Mouse (Mus musculus) bone marrow macrophage, adult 2 months (primary cell): Measurements from ENCODE around the gene Scaper. TPM values are rescaled to one million over a fixed set of nuclear protein-coding genes. Genes with fewer than 3 reads are reported as not detected.

Experiments
- H3K27ac ChIP-seq: 2 replicates; pipeline ENCODE4 v1.5.1; 2012; ENCODE audit warnings: low read depth, low read length; ENCODE audit not compliant: insufficient read depth
- H3K4me1 ChIP-seq: 2 replicates; pipeline ENCODE4 v1.6.1; 2012; ENCODE audit warnings: low read length; ENCODE audit not compliant: control insufficient read depth, insufficient read depth
- H3K4me3 ChIP-seq: 2 replicates; pipeline ENCODE4 v1.5.1; 2012; ENCODE audit warnings: mild to moderate bottlenecking, low read length, moderate library complexity; ENCODE audit not compliant: insufficient read depth
- CTCF ChIP-seq: IDR thresholded peaks from 2 replicates; pipeline ENCODE4 v1.5.1; 2012; ENCODE audit warnings: low read depth, mild to moderate bottlenecking, low read length, moderate library complexity
- POLR2A ChIP-seq: IDR thresholded peaks from 2 replicates; pipeline ENCODE4 v1.6.1; 2012; ENCODE audit warnings: mild to moderate bottlenecking, low read depth, low read length, borderline replicate concordance
- polyA plus RNA-seq: library from polyadenylated mRNA; stranded (reverse); fragments of >200 nt; gene quantifications from 2 replicates; pipeline ENCODE4 v1.2.4, GENCODE M21; 2012; ENCODE audit not compliant: missing spikeins, insufficient read depth, insufficient read length

The Scaper gene
- polyA plus RNA-seq: 11.6 and 12.1 TPM in 2 replicates

DNA sequence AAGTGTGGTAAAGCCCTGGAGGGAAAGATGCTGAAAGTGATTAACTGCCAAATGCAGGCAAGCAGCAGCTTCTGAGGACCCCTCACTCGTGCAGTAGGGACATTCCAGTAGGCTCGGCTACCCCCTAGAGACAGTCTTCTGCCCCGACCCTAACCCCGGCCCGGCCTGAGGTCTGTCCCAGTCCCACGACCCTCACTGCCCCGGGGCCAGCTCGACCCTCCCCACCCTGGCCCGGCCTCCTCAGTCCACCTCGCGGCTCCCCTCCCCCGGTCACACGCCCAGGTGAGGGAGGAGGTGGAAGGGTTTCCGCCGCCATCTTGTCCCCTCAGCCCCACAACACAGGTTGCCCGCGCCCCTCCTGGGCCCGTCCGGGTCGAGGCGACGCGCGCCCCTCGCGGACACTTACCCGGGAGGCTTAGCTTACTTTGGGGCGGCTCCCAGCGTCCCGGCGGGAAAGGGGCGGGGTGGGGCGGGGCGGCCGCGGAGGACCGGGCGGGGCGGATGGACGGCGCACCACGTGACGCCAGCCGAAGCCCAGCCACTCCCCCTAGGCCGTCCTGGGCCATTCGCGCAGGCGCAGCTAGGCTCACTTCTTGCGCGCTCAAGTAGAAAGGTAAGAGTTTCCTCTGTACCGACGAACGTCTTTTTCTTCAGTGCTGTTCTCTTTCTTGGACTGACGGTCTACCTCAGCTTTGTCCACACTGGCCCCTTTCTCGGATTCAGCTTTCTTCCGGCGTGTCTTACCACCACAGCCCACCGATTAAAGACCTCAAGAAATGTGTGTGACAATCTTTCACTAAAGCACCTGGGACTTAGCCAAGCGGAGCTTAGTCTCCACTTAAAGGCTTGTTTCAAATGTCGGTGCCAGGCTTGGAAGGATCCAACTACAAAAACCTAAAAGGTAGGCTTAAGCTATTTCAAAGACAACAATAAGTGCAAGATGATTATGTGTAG is at the start of gene Scaper:
TSS of gene Scaper (minus strand) at position 456 of the 954 bp plus-strand sequence.
- Histone ChIP-seq H3K4me1 (peaks cover 12% of the 10 kb centered on the region), H3K27ac (no peak within 1 kb of the TSS), H3K4me3 (peak within 1 kb of the TSS; percentile 87)
- TF ChIP-seq CTCF (no peak), POLR2A (peak; percentile 30; the same call in 1 of the 2 replicates)

DNA sequence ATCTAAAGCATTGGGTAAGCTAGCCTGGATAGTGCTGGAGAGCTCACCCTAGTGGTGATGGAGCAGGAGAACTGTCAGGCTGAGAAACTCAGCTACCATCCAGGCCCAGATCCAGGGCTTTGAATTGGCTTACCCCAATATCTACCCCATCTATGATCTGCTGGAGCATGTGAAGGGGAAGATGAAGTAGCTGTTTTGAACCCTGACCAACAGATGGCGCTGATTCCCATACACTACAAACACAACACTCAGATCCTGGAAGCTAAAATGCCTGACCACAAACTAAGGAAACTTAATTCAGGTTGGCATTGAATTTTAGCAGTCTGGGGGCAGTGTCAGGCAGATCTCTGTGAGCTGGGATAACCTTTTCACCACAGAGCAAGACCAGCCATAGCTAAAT is 8.9 kb upstream of the Scaper start:
- no peak overlapping the region for H3K4me3 ChIP-seq
- H3K4me1 ChIP-seq: no peaks in the 10 kb centered on the region
- no peak overlapping the region for H3K27ac ChIP-seq
- TF ChIP-seq POLR2A: no peak
- TF ChIP-seq CTCF: no peak; the same call in 1 of the 2 replicates

DNA sequence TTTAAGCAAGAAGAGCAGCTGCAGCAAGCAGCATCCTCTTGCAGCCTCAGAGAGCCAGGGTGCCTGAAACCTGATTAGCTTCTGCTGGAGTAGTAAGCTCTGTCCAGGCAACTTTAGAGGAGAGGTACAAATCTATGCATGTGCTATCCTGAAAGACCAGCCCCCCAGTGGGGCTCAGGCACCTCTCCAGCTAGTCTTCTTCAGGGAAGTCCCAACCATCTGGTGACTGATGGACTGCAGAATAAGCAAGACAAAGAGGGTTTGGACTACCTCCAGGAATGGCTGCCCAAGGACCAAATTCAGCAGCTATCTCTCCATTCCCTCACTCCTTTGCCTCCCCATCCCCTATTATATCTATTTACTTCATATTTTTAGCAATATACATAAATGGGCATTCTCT is 3.4 kb upstream of the Scaper start:
- Histone ChIP-seq H3K4me1 (peaks cover 10% of the 10 kb centered on the region), H3K4me3 (no peak overlapping the region), H3K27ac (no peak overlapping the region)
- TF ChIP-seq CTCF (no peak), POLR2A (no peak)

DNA sequence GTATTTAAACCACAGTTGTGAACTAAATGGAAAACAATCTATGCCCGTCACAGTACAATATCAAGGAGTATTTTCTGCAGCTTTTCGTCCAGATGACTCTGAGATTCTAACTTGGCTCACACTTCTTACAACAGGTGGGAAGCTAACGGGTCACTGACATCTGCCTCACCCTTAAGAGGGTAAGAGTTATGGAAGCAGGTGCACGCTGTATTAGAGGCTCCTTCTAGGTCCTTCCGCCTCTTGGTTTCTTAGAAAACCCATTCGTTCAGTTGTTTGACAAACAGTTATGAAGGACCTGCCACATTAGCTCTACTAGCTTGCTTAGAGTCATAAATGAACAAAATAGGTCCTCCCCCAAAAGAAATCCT is 683 bp upstream of the Scaper start:
- H3K27ac ChIP-seq: no peak overlapping the region
- H3K4me1 ChIP-seq: peaks cover 10% of the 10 kb centered on the region
- TF ChIP-seq CTCF: no peak
- no peak for TF ChIP-seq POLR2A
- peak overlapping the region; percentile 87 for H3K4me3 ChIP-seq

DNA sequence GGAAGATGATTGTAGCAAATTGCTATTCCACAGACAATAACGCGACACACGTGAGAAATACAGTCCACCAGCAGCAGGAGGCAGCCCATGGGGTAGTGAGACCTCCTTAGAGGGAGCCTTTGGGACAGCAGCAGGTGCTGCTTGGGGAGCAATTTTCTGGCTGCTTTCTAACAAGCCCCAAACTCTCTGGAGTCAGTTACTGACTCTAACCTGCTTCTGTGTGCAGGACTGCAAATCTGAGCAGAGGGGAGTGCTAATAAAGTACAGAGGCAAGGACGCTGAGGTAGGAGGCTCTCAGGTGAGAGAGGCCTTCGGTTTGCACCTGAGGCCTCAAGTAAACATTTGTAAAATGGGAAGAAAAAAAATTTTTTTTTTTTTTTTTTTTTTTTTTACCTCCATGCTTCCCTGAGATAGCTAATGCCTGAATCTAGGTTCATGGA is 675 bp downstream of the Scaper start:
- TF ChIP-seq POLR2A (no peak), CTCF (no peak)
- Histone ChIP-seq H3K4me3 (peak overlapping the region; percentile 87), H3K4me1 (peaks cover 13% of the 10 kb centered on the region), H3K27ac (no peak overlapping the region)

DNA sequence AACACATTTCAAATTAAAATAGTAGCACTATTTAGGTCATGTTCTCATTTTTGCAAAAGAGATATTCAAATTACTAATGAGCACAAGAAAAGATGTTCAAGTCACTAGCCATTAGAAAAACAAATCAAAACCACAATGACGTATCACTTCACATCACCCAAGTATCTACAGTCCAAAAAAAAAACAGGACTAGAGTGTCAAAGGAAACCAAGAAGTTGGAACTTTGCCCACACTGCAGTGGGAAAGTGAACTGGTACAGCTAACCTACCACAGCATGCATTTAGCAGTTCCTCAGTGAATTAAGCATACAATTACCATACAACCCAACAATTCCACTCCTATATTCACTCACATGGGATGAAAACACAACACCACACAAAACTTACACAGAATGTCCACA is 5.4 kb downstream of the Scaper start:
- Histone ChIP-seq H3K4me3 (no peak overlapping the region), H3K4me1 (peaks cover 8% of the 10 kb centered on the region), H3K27ac (no peak overlapping the region)
- TF ChIP-seq CTCF (no peak), POLR2A (no peak)

DNA sequence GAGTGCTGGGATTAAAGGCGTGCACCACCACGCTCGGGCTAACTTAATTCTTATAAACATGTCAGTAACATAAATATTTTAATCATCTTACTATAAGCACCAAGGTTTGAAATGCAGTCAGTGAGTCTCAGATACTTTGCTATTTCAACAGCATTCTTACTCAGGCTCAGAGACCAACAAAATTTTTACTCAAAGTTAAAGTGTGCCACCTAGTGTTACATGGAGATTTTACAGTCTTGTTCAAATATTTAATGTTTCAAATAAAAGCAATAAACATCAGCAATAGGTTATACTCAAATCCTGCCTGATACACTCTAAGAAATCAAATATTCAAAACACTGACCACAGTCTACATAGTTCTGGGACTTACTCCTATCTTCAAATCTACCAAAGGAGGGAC is 19.3 kb downstream of the Scaper start:
- Histone ChIP-seq H3K4me3 (no peak overlapping the region), H3K4me1 (no peaks in the 10 kb centered on the region), H3K27ac (no peak overlapping the region)
- no peak for TF ChIP-seq CTCF
- no peak for TF ChIP-seq POLR2A

DNA sequence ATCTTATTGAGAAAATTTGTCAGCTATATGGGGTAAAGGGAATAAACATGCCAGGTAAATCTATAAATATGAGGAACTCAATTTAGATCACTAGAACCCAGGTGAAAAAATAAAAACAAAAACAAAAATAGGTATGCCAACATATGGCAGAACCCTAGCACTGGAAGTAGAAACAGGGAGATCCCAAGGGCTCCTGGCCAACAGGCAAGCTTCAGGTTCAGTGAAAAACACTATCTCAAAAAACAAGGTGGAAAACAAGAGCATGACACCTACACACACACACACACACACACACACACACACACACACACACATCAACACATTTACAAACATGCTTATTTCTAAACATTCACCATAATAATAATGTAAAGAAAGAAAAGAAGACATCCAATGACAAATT is 21.2 kb downstream of the Scaper start:
- TF ChIP-seq CTCF (no peak), POLR2A (no peak)
- H3K27ac ChIP-seq: no peak overlapping the region
- no peaks in the 10 kb centered on the region for H3K4me1 ChIP-seq
- no peak overlapping the region for H3K4me3 ChIP-seq

DNA sequence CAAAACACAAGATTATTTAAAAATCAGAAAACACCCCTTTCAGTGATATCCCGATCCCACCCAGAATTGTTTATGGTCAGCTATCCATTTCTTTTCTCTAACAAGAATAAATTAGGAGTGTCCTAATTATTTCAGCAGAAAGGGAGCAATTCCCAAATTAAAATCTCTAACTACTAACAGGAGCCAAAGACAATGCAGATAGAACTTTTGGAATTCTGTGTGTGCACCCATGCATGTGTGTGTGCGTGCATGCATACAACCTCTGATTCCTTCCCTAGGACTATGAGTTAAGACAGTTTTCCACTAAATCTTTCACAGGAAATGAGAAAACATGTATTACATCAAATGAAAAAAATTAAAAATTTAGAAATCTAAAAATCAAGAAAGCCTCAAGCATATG is 26.4 kb downstream of the Scaper start:
- H3K4me3 ChIP-seq: no peak overlapping the region
- no peak for TF ChIP-seq CTCF
- no peak for TF ChIP-seq POLR2A
- no peaks in the 10 kb centered on the region for H3K4me1 ChIP-seq
- H3K27ac ChIP-seq: no peak overlapping the region

DNA sequence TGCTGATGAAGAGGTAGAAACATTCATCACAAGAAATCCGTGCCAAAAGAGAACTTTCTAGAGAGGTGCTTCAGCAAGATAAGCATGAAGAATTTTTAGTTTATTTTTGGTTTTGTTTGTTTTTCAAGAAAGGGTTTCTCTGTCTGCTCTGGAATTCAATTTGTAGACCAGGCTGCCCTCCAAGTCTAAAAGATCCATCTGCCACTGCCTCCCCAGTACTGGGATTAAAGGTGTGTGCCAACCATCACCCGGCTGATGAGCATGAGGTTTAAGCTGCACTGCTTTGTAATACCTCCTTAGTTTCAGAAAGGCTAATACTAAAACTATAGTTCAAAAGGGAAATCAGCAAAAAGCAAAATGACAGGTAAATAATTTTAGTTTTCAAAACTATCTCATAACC is 35.0 kb downstream of the Scaper start:
- no peak for TF ChIP-seq CTCF
- TF ChIP-seq POLR2A: no peak
- H3K4me1 ChIP-seq: no peaks in the 10 kb centered on the region
- H3K4me3 ChIP-seq: no peak overlapping the region
- H3K27ac ChIP-seq: no peak overlapping the region

DNA sequence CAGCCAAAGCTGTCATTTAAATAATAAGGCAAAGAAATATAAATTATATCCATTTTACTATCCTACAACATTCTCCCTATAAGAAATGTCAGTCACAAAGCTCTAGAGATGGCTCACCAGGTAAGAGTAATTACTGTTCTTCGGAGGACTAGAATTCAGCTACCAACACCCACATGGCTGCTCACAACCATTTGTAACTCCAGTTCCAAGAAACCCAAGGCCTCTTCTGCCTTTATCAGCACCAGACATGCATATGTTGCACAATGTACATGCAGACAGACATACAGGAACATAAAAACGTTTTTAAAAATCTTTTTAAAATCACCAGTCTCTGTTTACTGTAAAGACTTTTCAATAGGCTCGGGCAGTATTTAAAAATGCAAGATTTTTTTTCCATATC is 36.3 kb downstream of the Scaper start:
- Histone ChIP-seq H3K27ac (no peak overlapping the region), H3K4me3 (no peak overlapping the region), H3K4me1 (no peaks in the 10 kb centered on the region)
- TF ChIP-seq CTCF (no peak), POLR2A (no peak)
